Mouse (Mus musculus) liver, postnatal 0 days (tissue): ENCODE measurements around the gene Elp4. TPM values are rescaled to one million over a fixed set of nuclear protein-coding genes. Genes with fewer than 3 reads are reported as not detected.

Source experiments
- ATAC-seq: fragments of 200-750 bp; cut with Nextera tagmentation; 2 replicates; pipeline ENCODE4 v1.8.0; 2017; ENCODE audit warnings: mild to moderate bottlenecking, moderate library complexity
- DNase-seq: peaks from one replicate; pipeline ENCODE4 v3.0.0-alpha.2; 2016
- H3K27ac ChIP-seq: fragments of 300-500 bp; sonication (generic); 2 replicates; pipeline ENCODE4 v1.5.1; 2014; ENCODE audit warnings: antibody characterized with exemption, moderate library complexity, mild to moderate bottlenecking, low read depth
- H3K27me3 ChIP-seq: fragments of 300-500 bp; sonication (generic); 2 replicates; pipeline ENCODE4 v1.6.1; 2014; ENCODE audit warnings: low read length, control low read depth, mixed read lengths; ENCODE audit not compliant: insufficient read depth
- H3K36me3 ChIP-seq: fragments of 300-500 bp; sonication (generic); replicated peaks from 2 replicates; pipeline ENCODE4 v1.6.1; 2014; ENCODE audit warnings: mild to moderate bottlenecking, control low read depth, low read length, moderate library complexity, mixed read lengths; ENCODE audit not compliant: insufficient read depth
- H3K4me1 ChIP-seq: fragments of 300-500 bp; sonication (generic); 2 replicates; pipeline ENCODE4 v1.6.1; 2014; ENCODE audit warnings: antibody characterized with exemption, mild to moderate bottlenecking, control low read depth; ENCODE audit not compliant: insufficient read depth
- H3K4me2 ChIP-seq: fragments of 300-500 bp; sonication (generic); 2 replicates; pipeline ENCODE4 v1.6.1; 2014; ENCODE audit warnings: low read depth, mild to moderate bottlenecking, low read length, moderate library complexity, mixed read lengths
- H3K4me3 ChIP-seq: fragments of 300-500 bp; sonication (generic); 2 replicates; pipeline ENCODE4 v1.5.1; 2014; ENCODE audit warnings: low read depth, low read length
- H3K9ac ChIP-seq: fragments of 300-500 bp; sonication (generic); replicated peaks from 2 replicates; pipeline ENCODE4 v1.6.1; 2014; ENCODE audit warnings: mild to moderate bottlenecking, moderate library complexity
- H3K9me3 ChIP-seq: fragments of 300-500 bp; sonication (generic); 2 replicates; pipeline ENCODE4 v1.6.1; 2016; ENCODE audit warnings: mild to moderate bottlenecking, control low read depth, low read length, mixed read lengths
- CTCF ChIP-seq: sonication (generic); IDR thresholded peaks from 2 replicates; pipeline ENCODE4 v1.5.1; 2016; ENCODE audit warnings: antibody characterized with exemption, low read depth
- EP300 ChIP-seq: IDR thresholded peaks from 2 replicates; pipeline ENCODE4 v1.6.1; 2016; ENCODE audit warnings: antibody characterized with exemption, low read depth, mild to moderate bottlenecking
- WGBS: fragments of 180-500 bp; shearing (Covaris S2); extraction: QIAGEN DNeasy Blood & Tissue Kit; methylation state at CpG from one replicate; pipeline ENCODE4 v1.1.7; 2014; ENCODE audit not compliant: insufficient replicate concordance; 5-methylcytosine and 5-hydroxymethylcytosine counted together
- polyA plus RNA-seq: library from polyadenylated mRNA; unstranded; fragments of >200 nt; fragmentation: Nextera tagmentation; extraction: Ambion mirVana; gene quantifications from 2 replicates; pipeline ENCODE4 v1.2.1, GENCODE M21; 2015

The Elp4 gene
- polyA plus RNA-seq, 1 experiment from 2014 or later, result 9.7 TPM

GRCm38 (mm10) chr2:105787726-105788125 lies 116.6 kb downstream of the Elp4 start:
- WGBS, result 71% methylated on average over 4 of the region's 4 CpGs

GRCm38 (mm10) chr2:105786986-105787385 lies 117.4 kb downstream of the Elp4 start:
- no peak overlapping the region for H3K4me2 ChIP-seq
- H3K4me3 ChIP-seq, result no peak overlapping the region
- no peak for TF ChIP-seq EP300
- TF ChIP-seq CTCF, result no peak
- no peaks in the 10 kb centered on the region for H3K27me3 ChIP-seq
- no peak overlapping the region for H3K27ac ChIP-seq
- no peaks in the 10 kb centered on the region for H3K36me3 ChIP-seq
- no peak overlapping the region for H3K9ac ChIP-seq
- WGBS, result 54% methylated on average over 2 of the region's 2 CpGs
- no peaks in the 10 kb centered on the region for H3K4me1 ChIP-seq
- no peak for DNase-seq
- H3K9me3 ChIP-seq, result no peaks in the 10 kb centered on the region
- ATAC-seq, result no peak

More at GRCm38 (mm10) chr2:105787726-105788125, 116.6 kb downstream of the Elp4 start:
- no peak overlapping the region for H3K27ac ChIP-seq
- TF ChIP-seq EP300 (no peak), CTCF (no peak)
- ATAC-seq, result no peak
- no peak for DNase-seq
- H3K4me2 ChIP-seq, result no peak overlapping the region
- H3K4me1 ChIP-seq, result no peaks in the 10 kb centered on the region
- no peak overlapping the region for H3K4me3 ChIP-seq
- H3K9ac ChIP-seq, result no peak overlapping the region
- H3K36me3 ChIP-seq, result no peaks in the 10 kb centered on the region
- H3K27me3 ChIP-seq, result no peaks in the 10 kb centered on the region
- no peaks in the 10 kb centered on the region for H3K9me3 ChIP-seq

GRCm38 (mm10) chr2:105782885-105783284 lies 121.5 kb downstream of the Elp4 start:
- WGBS, result 80% methylated on average over 5 of the region's 5 CpGs
- H3K36me3 ChIP-seq, result no peaks in the 10 kb centered on the region
- ATAC-seq, result no peak

GRCm38 (mm10) chr2:105780739-105781138 lies 123.6 kb downstream of the Elp4 start:
- Histone ChIP-seq H3K27ac (no peak overlapping the region), H3K9ac (no peak overlapping the region), H3K9me3 (no peaks in the 10 kb centered on the region), H3K4me3 (no peak overlapping the region), H3K36me3 (no peaks in the 10 kb centered on the region), H3K4me1 (no peaks in the 10 kb centered on the region), H3K4me2 (no peak overlapping the region), H3K27me3 (no peaks in the 10 kb centered on the region)
- 85% methylated on average over 1 of the region's 1 CpGs for WGBS
- ATAC-seq, result no peak
- DNase-seq, result no peak
- TF ChIP-seq CTCF (no peak), EP300 (no peak)

More at GRCm38 (mm10) chr2:105782885-105783284, 121.5 kb downstream of the Elp4 start:
- Histone ChIP-seq H3K27me3 (no peaks in the 10 kb centered on the region), H3K27ac (no peak overlapping the region), H3K4me1 (no peaks in the 10 kb centered on the region), H3K9me3 (no peaks in the 10 kb centered on the region), H3K4me2 (no peak overlapping the region), H3K9ac (no peak overlapping the region), H3K4me3 (no peak overlapping the region)
- DNase-seq, result no peak
- TF ChIP-seq EP300, result no peak
- no peak for TF ChIP-seq CTCF

- no peaks in the 10 kb centered on the region for H3K9me3 ChIP-seq
- WGBS, result 69% methylated on average over 6 of the region's 6 CpGs
- H3K27ac ChIP-seq, result no peak overlapping the region
- ATAC-seq, result no peak
- H3K4me2 ChIP-seq, result no peak overlapping the region
- no peaks in the 10 kb centered on the region for H3K36me3 ChIP-seq
- no peak for TF ChIP-seq CTCF
- TF ChIP-seq EP300, result no peak
- no peak overlapping the region for H3K9ac ChIP-seq
- no peaks in the 10 kb centered on the region for H3K4me1 ChIP-seq
- H3K27me3 ChIP-seq, result no peaks in the 10 kb centered on the region
- H3K4me3 ChIP-seq, result no peak overlapping the region
- DNase-seq, result no peak
Observed at GRCm38 (mm10) chr2:105779320-105779891, 125.0 kb downstream of the Elp4 start.

- no peak for ATAC-seq
- Histone ChIP-seq H3K27ac (no peak overlapping the region), H3K27me3 (no peaks in the 10 kb centered on the region), H3K36me3 (no peaks in the 10 kb centered on the region), H3K4me3 (no peak overlapping the region), H3K9ac (no peak overlapping the region), H3K4me2 (no peak overlapping the region), H3K4me1 (no peaks in the 10 kb centered on the region), H3K9me3 (no peaks in the 10 kb centered on the region; the same call in 1 of the 2 replicates)
- DNase-seq, result no peak
- no peak for TF ChIP-seq EP300
- no peak for TF ChIP-seq CTCF
- 85% methylated on average over 3 of the region's 3 CpGs for WGBS
Observed at GRCm38 (mm10) chr2:105771314-105771713, 133.1 kb downstream of the Elp4 start.
